Mouse (Mus musculus) intestine, embryonic 14.5 days (tissue): ENCODE measurements around the gene Sar1b. TPM values are rescaled to one million over a fixed set of nuclear protein-coding genes. Genes with fewer than 3 reads are reported as not detected.
"Not testable (repeated sequence)": the region's sequence is repeated elsewhere in the genome, so short reads cannot be mapped to it uniquely, and the experiment has no call there.

Experiments used
- ATAC-seq: fragments of 200-750 bp; cut with Nextera tagmentation; replicated peaks from 2 replicates; pipeline ENCODE4 v1.8.0; 2017; ENCODE audit warnings: low read depth, moderate number of reproducible peaks, moderate TSS enrichment, moderate library complexity; ENCODE audit not compliant: low FRiP score, low TSS enrichment
- DNase-seq: peaks from one replicate; pipeline ENCODE4 v3.0.0-alpha.2; 2018; ENCODE audit warnings: low spot score
- H3K27ac ChIP-seq: fragments of 300-500 bp; sonication (generic); 2 replicates; pipeline ENCODE4 v1.5.1; 2014; ENCODE audit warnings: low read depth, mild to moderate bottlenecking, control low read depth
- H3K27me3 ChIP-seq: fragments of 300-500 bp; sonication (generic); replicated peaks from 2 replicates; pipeline ENCODE4 v1.6.1; 2014; ENCODE audit warnings: low read length, control low read depth; ENCODE audit not compliant: control insufficient read depth, insufficient read depth
- H3K36me3 ChIP-seq: fragments of 300-500 bp; sonication (generic); 2 replicates; pipeline ENCODE4 v1.6.1; 2014; ENCODE audit warnings: low read length, control low read depth; ENCODE audit not compliant: control insufficient read depth, insufficient read depth
- H3K4me1 ChIP-seq: fragments of 300-500 bp; sonication (generic); replicated peaks from 2 replicates; pipeline ENCODE4 v1.6.1; 2014; ENCODE audit warnings: low read length, control low read depth, mixed read lengths; ENCODE audit not compliant: control insufficient read depth, insufficient read depth
- H3K4me2 ChIP-seq: fragments of 300-500 bp; sonication (generic); 2 replicates; pipeline ENCODE4 v1.6.1; 2014; ENCODE audit warnings: low read length
- H3K4me3 ChIP-seq: fragments of 300-500 bp; sonication (generic); 2 replicates; pipeline ENCODE4 v1.5.1; 2014; ENCODE audit warnings: low read depth, low read length, control low read depth, mixed read lengths
- H3K9ac ChIP-seq: fragments of 300-500 bp; sonication (generic); 2 replicates; pipeline ENCODE4 v1.6.1; 2014; ENCODE audit warnings: mild to moderate bottlenecking, low read length
- H3K9me3 ChIP-seq: fragments of 300-500 bp; sonication (generic); 2 replicates; pipeline ENCODE4 v1.6.1; 2016; ENCODE audit warnings: low read length, control low read depth; ENCODE audit not compliant: control insufficient read depth
- WGBS: fragments of 180-500 bp; shearing (Covaris S2); extraction: QIAGEN DNeasy Blood & Tissue Kit; methylation state at CpG from one replicate; pipeline ENCODE4 v1.1.7; 2014; 5-methylcytosine and 5-hydroxymethylcytosine counted together
- polyA plus RNA-seq: library from polyadenylated mRNA; unstranded; fragments of >200 nt; fragmentation: Nextera tagmentation; extraction: Ambion mirVana; gene quantifications from 2 replicates; pipeline ENCODE4 v1.2.1, GENCODE M21; 2014

Sar1b gene
- polyA plus RNA-seq, 1 experiment from 2014 or later = 123 TPM

- peaks cover 50% of the 10 kb centered on the region for H3K36me3 ChIP-seq
- not testable (repeated sequence) for H3K4me1 ChIP-seq, DNase-seq, H3K27me3 ChIP-seq, H3K9me3 ChIP-seq, H3K9ac ChIP-seq, H3K27ac ChIP-seq, H3K4me2 ChIP-seq, ATAC-seq, H3K4me3 ChIP-seq
- WGBS = 91% methylated on average over 4 of the region's 4 CpGs
Observed at GRCm38 (mm10) chr11:51789735-51790134, 26.2 kb downstream of the Sar1b start.

- Histone ChIP-seq H3K36me3 (peaks cover 48% of the 10 kb centered on the region), H3K27ac (no peak overlapping the region), H3K4me3 (no peak overlapping the region), H3K9ac (no peak overlapping the region), H3K4me1 (no peaks in the 10 kb centered on the region), H3K9me3 (no peaks in the 10 kb centered on the region), H3K4me2 (no peak overlapping the region), H3K27me3 (no peaks in the 10 kb centered on the region)
- ATAC-seq = no peak
- DNase-seq = no peak
- WGBS = 83% methylated on average over 7 of the region's 7 CpGs
Observed at GRCm38 (mm10) chr11:51790662-51791061, 27.2 kb downstream of the Sar1b start.

GRCm38 (mm10) chr11:51796272-51796671, 32.8 kb downstream of the Sar1b start:
- DNase-seq = no peak

GRCm38 (mm10) chr11:51800634-51801325, 37.3 kb downstream of the Sar1b start:
- no peaks in the 10 kb centered on the region for H3K36me3 ChIP-seq
- no peaks in the 10 kb centered on the region for H3K9me3 ChIP-seq
- H3K9ac ChIP-seq = no peak overlapping the region
- no peak overlapping the region for H3K27ac ChIP-seq
- no peak overlapping the region for H3K4me3 ChIP-seq
- peaks cover 4% of the 10 kb centered on the region; the same call in 1 of the 2 replicates for H3K4me1 ChIP-seq
- ATAC-seq = no peak
- H3K4me2 ChIP-seq = no peak overlapping the region
- no peaks in the 10 kb centered on the region for H3K27me3 ChIP-seq
- no peak for DNase-seq
- 26% methylated on average over 7 of the region's 8 CpGs for WGBS

More at GRCm38 (mm10) chr11:51796272-51796671, 32.8 kb downstream of the Sar1b start:
- H3K27ac ChIP-seq = no peak overlapping the region
- 71% methylated on average over 4 of the region's 4 CpGs for WGBS
- H3K36me3 ChIP-seq = peaks cover 16% of the 10 kb centered on the region
- H3K4me2 ChIP-seq = no peak overlapping the region
- no peak overlapping the region for H3K4me3 ChIP-seq
- no peaks in the 10 kb centered on the region for H3K9me3 ChIP-seq
- no peak overlapping the region for H3K9ac ChIP-seq
- no peaks in the 10 kb centered on the region for H3K4me1 ChIP-seq
- H3K27me3 ChIP-seq = no peaks in the 10 kb centered on the region
- ATAC-seq = no peak

- Histone ChIP-seq H3K27ac (no peak overlapping the region), H3K27me3 (no peaks in the 10 kb centered on the region), H3K36me3 (no peaks in the 10 kb centered on the region), H3K4me1 (peaks cover 5% of the 10 kb centered on the region; the same call in 1 of the 2 replicates), H3K4me2 (peak overlapping the region; percentile 72), H3K4me3 (peak overlapping the region; percentile 46), H3K9me3 (no peaks in the 10 kb centered on the region), H3K9ac (peak overlapping the region; percentile 29; the same call in 1 of the 2 replicates)
- WGBS = 23% methylated on average over 17 of the region's 17 CpGs
- peak; percentile 52 for ATAC-seq
- peak; percentile 80 for DNase-seq
Observed at GRCm38 (mm10) chr11:51805221-51805981, 41.9 kb downstream of the Sar1b start.

- ATAC-seq (no peak), DNase-seq (no peak)
- Histone ChIP-seq H3K9me3 (no peaks in the 10 kb centered on the region), H3K36me3 (no peaks in the 10 kb centered on the region), H3K4me3 (no peak overlapping the region), H3K9ac (no peak overlapping the region), H3K4me2 (no peak overlapping the region), H3K4me1 (peaks cover 5% of the 10 kb centered on the region; the same call in 1 of the 2 replicates), H3K27me3 (no peaks in the 10 kb centered on the region), H3K27ac (no peak overlapping the region)
- 43% methylated on average over 13 of the region's 13 CpGs for WGBS
Observed at GRCm38 (mm10) chr11:51807108-51807879, 43.8 kb downstream of the Sar1b start.

- H3K4me1 ChIP-seq = peaks cover 5% of the 10 kb centered on the region; the same call in 1 of the 2 replicates
- no peak overlapping the region for H3K9ac ChIP-seq
- no peaks in the 10 kb centered on the region for H3K27me3 ChIP-seq
- H3K36me3 ChIP-seq = 0 out of 2 replicates have a peak, but pooled peaks cover 8% of the 10 kb centered on the region
- ATAC-seq = no peak
- no peak for DNase-seq
- WGBS = 59% methylated on average over 6 of the region's 6 CpGs
- H3K27ac ChIP-seq = no peak overlapping the region
- H3K4me2 ChIP-seq = no peak overlapping the region
- no peaks in the 10 kb centered on the region for H3K9me3 ChIP-seq
- no peak overlapping the region for H3K4me3 ChIP-seq
Observed at GRCm38 (mm10) chr11:51809632-51810224, 46.2 kb downstream of the Sar1b start.

GRCm38 (mm10) chr11:51811230-51811629, 47.7 kb downstream of the Sar1b start:
- H3K4me2 ChIP-seq = no peak overlapping the region
- no peaks in the 10 kb centered on the region for H3K4me1 ChIP-seq
- DNase-seq (no peak), ATAC-seq (no peak)
- WGBS = 87% methylated on average over 4 of the region's 4 CpGs
- H3K9ac ChIP-seq = no peak overlapping the region
- no peaks in the 10 kb centered on the region for H3K9me3 ChIP-seq
- 0 out of 2 replicates have a peak, but pooled peaks cover 14% of the 10 kb centered on the region for H3K36me3 ChIP-seq
- no peaks in the 10 kb centered on the region for H3K27me3 ChIP-seq
- no peak overlapping the region for H3K27ac ChIP-seq
- no peak overlapping the region for H3K4me3 ChIP-seq
